Mouse (Mus musculus) testis, adult 2 months (tissue): ENCODE measurements around the gene Ddx39b. TPM values are rescaled to one million over a fixed set of nuclear protein-coding genes. Genes with fewer than 3 reads are reported as not detected.

ENCODE experiments used
- H3K27ac ChIP-seq: fragments of 200-500 bp; 2 replicates; pipeline ENCODE4 v1.5.1; 2012; ENCODE audit warnings: low read depth, low read length; ENCODE audit not compliant: control insufficient read depth, insufficient read depth
- H3K27me3 ChIP-seq: fragments of 200-500 bp; 2 replicates; pipeline ENCODE4 v1.6.1; 2012; ENCODE audit warnings: mild to moderate bottlenecking, low read length, moderate library complexity; ENCODE audit not compliant: control insufficient read depth, insufficient read depth
- H3K36me3 ChIP-seq: fragments of 200-500 bp; 2 replicates; pipeline ENCODE4 v1.6.1; 2012; ENCODE audit warnings: mild to moderate bottlenecking, low read length; ENCODE audit not compliant: control insufficient read depth, insufficient read depth
- H3K4me1 ChIP-seq: fragments of 200-500 bp; 2 replicates; pipeline ENCODE4 v1.6.1; 2012; ENCODE audit warnings: low read length; ENCODE audit not compliant: control insufficient read depth, insufficient read depth
- H3K4me3 ChIP-seq: fragments of 200-500 bp; 2 replicates; pipeline ENCODE4 v1.5.1; 2012; ENCODE audit warnings: low read depth, mild to moderate bottlenecking, low read length, moderate library complexity, mixed read lengths; ENCODE audit not compliant: control insufficient read depth
- CTCF ChIP-seq: fragments of 200-500 bp; IDR thresholded peaks from 2 replicates; pipeline ENCODE4 v1.5.1; 2012; ENCODE audit warnings: low read depth, mild to moderate bottlenecking, inconsistent platforms, low read length, moderate library complexity; ENCODE audit not compliant: control insufficient read depth, insufficient read depth, insufficient replicate concordance
- POLR2A ChIP-seq: fragments of 200-500 bp; IDR thresholded peaks from 2 replicates; pipeline ENCODE4 v1.6.1; 2012; ENCODE audit warnings: low read depth, mild to moderate bottlenecking, inconsistent platforms, low read length, moderate library complexity; ENCODE audit not compliant: control insufficient read depth
- polyA plus RNA-seq: library from polyadenylated mRNA; depleted of rRNA; stranded (reverse); fragments of >200 nt; gene quantifications from 2 replicates; pipeline ENCODE4 v1.2.3, GENCODE M21; 2012

Gene Ddx39b
- polyA plus RNA-seq, 1 experiment = 129 TPM

DNA sequence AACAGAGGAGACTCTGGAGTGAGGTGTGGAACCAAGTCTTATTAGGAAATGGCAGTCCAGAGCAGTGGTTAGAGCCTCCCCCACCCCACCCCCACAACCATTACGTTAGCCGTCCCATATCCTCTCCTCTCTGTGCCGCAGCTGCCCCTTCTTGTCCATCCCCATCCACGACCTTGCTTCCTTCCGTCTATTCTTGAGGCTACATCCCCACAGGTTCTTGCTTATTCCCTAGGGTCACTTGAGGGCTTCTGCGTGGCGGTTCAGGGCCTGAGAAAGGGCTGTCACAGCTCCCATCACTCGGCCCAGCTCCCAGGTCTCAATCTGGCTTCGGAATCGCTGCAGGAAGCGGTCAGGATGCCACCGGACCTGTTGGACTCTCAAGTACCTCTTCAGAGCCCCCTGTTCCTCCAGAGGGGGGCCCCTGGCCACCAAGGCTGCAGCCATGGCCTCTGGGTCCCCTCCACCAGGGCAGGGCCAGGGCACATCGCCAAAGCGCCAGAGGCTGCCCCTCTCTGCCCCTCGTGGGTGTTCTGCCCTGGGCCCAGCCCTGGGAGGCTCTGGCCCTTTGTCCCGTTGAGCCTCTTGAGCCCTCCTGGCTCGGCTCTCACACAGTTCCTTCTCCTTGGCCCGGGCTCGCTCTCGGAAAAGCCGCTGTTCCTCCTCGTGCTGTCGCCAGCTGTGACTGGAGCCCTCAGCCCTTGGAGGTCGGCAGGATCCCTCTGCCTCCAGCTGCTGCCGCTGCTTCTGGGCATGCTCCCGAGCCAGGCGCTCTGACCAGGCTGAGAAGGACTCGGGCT lies 21.2 kb upstream of the Ddx39b start, which contains the start of gene Gm16181:
Gm16181 (plus strand) TSS at position 679 of the 797 bp plus-strand sequence.
- no peaks in the 10 kb centered on the region for H3K27me3 ChIP-seq
- TF ChIP-seq POLR2A = no peak
- TF ChIP-seq CTCF = no peak
- H3K4me3 ChIP-seq = peak within 1 kb of the TSS; percentile 44
- H3K36me3 ChIP-seq = no peaks in the 10 kb centered on the region
- peaks cover 10% of the 10 kb centered on the region for H3K4me1 ChIP-seq
- no peak within 1 kb of the TSS for H3K27ac ChIP-seq

DNA sequence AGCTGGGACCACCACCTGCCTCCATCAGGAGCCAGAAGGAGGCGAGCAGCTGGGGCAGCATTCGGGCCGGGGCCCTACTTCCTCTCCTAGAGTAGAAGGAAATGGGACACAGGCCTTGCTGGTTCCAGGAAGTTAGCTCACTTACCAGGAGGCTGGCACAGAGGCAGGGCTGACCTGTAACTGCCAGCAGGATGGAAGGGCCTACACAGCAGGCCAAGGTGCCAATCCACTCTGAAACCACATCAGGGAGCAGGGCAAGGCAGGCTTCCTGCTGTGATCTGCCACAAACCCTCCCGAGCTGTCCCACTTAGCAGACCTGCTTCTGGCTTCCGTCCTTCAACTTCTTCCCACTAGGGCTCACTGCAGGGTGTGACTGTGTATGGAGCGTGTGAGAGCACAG lies 19.2 kb upstream of the Ddx39b start:
- no peak overlapping the region; the same call in 1 of the 2 replicates for H3K27ac ChIP-seq
- H3K36me3 ChIP-seq = no peaks in the 10 kb centered on the region
- TF ChIP-seq CTCF (no peak), POLR2A (no peak)
- H3K4me1 ChIP-seq = peaks cover 19% of the 10 kb centered on the region
- no peak overlapping the region for H3K4me3 ChIP-seq
- H3K27me3 ChIP-seq = no peaks in the 10 kb centered on the region

DNA sequence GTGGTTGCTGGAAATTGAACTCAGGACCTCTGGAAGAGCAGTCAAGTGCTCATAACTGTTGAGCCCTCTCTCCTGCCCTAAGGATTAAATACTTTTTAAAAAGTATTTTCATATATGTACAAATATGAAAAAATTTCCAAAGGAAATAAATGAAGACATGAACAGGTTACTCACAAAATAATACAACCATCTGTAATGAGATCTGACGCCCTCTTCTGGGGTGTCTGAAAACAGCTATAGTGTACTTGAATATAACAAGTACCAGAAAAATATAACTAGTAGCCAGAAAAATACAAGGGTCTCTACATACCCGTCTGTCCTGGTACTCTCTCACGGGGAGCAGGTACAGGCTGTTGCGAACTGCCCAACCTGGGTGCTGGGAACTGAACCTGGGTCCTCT lies 16.9 kb upstream of the Ddx39b start:
- Histone ChIP-seq H3K4me1 (peaks cover 20% of the 10 kb centered on the region), H3K27me3 (no peaks in the 10 kb centered on the region), H3K4me3 (no peak overlapping the region), H3K27ac (no peak overlapping the region), H3K36me3 (no peaks in the 10 kb centered on the region)
- no peak for TF ChIP-seq POLR2A
- TF ChIP-seq CTCF = no peak

DNA sequence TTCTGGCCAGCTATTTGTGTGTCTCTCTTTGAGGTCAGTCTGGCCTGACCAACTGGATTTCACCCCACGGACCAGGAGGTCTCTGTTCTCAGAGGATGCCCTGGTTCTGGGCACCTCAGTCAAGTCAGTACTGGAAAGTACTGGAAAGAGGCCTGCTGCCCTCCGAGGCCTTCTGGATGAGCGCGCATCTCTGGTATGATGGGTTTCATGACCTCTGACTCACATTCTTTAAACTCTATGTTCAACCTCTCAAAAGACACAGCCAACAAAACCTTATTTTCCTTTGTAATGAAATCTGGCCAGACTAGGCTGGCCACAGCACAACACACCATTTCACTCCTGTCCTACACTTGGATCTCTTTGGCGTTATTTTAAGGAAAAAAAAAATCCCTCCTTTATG lies 16.1 kb upstream of the Ddx39b start:
- peak overlapping the region; percentile 64 for H3K27ac ChIP-seq
- TF ChIP-seq CTCF (no peak), POLR2A (no peak)
- no peaks in the 10 kb centered on the region for H3K27me3 ChIP-seq
- H3K4me3 ChIP-seq = no peak overlapping the region
- H3K36me3 ChIP-seq = no peaks in the 10 kb centered on the region
- H3K4me1 ChIP-seq = peaks cover 18% of the 10 kb centered on the region

DNA sequence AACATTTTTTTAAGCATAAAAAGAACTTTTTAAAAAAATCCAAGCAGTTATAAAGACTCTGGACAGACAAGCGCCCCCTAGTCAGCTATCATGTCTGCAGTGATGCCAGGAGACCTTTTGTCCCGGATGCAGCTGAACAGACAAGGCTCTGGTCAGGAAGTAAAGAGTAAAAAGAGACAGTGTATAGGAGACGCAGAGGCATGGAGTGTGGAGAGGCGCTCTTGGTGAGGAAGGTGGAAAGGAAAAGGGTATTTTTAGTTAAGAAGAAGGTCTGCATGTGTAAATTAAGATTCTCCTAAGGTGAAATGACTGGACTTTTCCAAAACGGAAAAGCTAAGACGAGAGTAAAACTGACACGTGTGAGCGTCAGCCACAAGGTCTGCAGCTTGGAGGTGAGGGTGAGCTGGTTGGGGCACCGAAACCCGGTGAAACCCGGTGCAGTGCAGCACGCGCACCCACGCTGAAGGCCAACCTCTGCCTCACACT lies 14.9 kb upstream of the Ddx39b start:
- Histone ChIP-seq H3K27ac (peak overlapping the region; percentile 80), H3K27me3 (no peaks in the 10 kb centered on the region), H3K36me3 (no peaks in the 10 kb centered on the region; the same call in 1 of the 2 replicates), H3K4me1 (peaks cover 16% of the 10 kb centered on the region), H3K4me3 (no peak overlapping the region)
- no peak for TF ChIP-seq POLR2A
- TF ChIP-seq CTCF = no peak

DNA sequence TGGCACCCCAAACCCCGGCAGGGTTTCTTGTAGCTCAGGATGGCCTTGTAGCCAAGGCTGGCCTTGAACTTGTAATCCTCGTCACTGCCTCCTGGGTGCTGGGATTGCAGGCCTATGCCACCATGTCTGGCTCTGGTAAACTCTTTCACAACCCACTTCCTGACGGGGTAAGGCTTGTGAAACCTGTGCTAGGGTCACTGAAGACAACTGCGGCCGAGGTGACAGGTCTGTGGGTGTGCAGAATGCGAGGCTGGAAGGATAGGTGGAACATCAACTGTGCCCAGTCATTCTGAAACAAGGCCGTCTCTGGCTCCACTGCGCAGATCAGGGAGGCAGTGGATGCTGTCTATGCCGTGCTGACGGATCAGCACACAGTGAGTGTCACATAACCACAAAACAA lies 10.5 kb upstream of the Ddx39b start:
- no peaks in the 10 kb centered on the region; the same call in 1 of the 2 replicates for H3K36me3 ChIP-seq
- no peak overlapping the region for H3K4me3 ChIP-seq
- H3K27me3 ChIP-seq = no peaks in the 10 kb centered on the region
- TF ChIP-seq CTCF (no peak), POLR2A (no peak)
- H3K4me1 ChIP-seq = peaks cover 23% of the 10 kb centered on the region
- H3K27ac ChIP-seq = peak overlapping the region; percentile 47

DNA sequence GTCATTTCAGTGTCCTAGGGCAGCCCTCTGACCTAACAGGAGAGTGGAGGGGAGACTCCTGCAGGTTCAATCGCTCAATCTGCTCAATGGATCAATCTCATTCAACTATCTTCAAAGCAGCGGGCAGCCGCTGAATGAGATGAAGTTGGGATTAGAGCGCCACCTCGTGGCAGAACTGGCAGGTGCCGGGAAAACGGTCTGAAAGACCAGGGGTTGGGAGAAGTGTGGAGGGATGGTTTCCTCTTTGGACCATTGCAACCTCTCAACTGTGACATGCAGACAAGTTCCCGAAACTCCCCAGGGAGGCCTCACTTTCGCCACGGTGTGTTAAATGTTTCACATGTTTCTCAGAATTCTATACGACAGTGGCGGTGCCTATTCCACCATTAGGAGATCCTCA lies 9.5 kb upstream of the Ddx39b start:
- Histone ChIP-seq H3K4me3 (no peak overlapping the region; the same call in 1 of the 2 replicates), H3K36me3 (no peaks in the 10 kb centered on the region; the same call in 1 of the 2 replicates), H3K27ac (peak overlapping the region; percentile 55), H3K4me1 (peaks cover 27% of the 10 kb centered on the region), H3K27me3 (no peaks in the 10 kb centered on the region)
- TF ChIP-seq POLR2A = no peak
- TF ChIP-seq CTCF = peak; percentile 86
